Mouse (Mus musculus): ENCODE measurements around the gene Gm10134. TPM values are rescaled to one million over a fixed set of nuclear protein-coding genes. Genes with fewer than 3 reads are reported as not detected.
"Not testable (repeated sequence)": the region's sequence is repeated elsewhere in the genome, so short reads cannot be mapped to it uniquely, and the experiment has no call there.

The Gm10134 gene
- 1 to 10 TPM; 1.0 to 1.8 TPM for total RNA-seq (2021)
- long read RNA-seq, result 0 reads

DNA sequence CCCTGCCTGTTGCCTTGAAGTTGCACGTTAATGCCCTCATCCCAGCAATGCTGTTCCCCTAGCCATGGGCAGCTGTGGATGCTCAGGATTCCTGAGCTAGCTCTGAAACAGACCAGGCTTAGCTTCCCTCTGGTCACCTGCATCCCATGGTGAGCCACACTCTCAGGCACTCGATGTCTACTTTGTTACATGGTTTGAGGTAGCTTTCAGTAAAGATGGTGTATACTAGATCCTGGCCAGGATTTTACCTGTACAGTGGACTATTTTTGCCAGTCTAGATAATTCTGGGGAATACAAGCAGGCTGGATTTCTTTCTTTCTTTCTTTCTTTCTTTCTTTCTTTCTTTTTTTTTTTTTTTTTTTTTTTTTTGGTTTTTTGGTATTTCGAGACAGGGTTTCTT lies at the start of gene Gm10134:
Gene Gm10134, plus strand, starts transcription at position 301 of the 400 bp plus-strand sequence.
- no peak for DNase-seq (ENCODE audit: low spot score in 2 of 2)

DNA sequence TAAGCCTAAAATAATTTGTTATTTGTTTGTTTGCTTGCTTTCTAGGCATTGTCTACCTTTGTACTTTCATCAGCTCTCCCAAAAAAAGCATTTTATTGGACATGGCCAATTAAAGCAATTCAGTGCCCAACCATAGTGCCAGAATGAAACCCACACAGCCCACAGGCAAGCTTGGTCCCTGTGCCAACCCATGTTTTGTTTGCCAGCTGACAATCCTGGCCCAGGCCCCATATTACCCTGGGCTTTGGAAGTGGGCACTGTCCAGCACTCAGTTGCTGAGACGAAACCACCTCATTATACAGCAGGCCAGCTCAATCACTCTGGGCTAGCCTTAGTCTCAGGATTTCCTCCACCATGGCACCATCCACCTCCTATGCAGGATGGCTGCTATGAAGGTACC lies 49.3 kb upstream of the Gm10134 start:
- DNase-seq (ENCODE audit: low spot score in 2 of 2), result no peak

DNA sequence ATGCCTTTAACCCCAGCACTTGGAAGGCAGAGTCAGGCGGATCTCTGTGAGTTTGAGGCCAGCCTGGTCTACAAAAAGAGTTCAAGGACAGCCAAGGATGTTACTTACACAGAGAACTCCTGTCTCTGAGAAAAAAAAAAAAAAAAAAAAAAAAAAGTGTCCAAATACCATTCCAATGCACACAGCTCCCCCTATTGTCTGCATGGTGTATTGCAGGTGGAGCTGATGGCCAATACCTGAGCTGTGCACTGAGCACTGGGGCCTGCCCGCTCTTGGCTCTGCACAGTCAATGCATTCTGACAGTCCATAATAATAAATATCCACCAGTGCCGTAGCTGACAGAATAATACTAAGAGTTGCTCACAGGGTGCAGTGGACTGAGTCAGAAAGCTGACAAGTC lies 42.0 kb upstream of the Gm10134 start:
- DNase-seq (ENCODE audit: low spot score in 2 of 2), result peak; percentile 43 to 83

DNA sequence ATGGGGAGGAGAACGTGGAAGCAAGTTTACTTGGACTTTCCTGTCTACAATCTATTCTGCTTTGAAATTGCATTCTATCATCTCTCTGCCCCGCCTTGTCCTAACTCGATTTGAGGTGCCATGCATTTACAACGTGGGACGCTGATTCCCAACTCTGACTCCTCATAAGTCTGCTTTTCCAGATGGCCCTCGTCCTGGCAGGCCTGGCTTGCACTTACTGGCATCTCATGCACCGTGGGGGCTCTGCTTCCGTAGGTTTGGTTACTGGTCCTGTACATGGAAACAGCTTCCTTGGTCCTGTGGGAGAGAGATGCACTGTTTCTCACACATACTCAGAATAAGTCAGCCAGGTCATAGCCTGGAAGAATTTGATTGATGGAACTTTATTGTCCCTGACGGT lies 41.0 kb upstream of the Gm10134 start:
- no peak for DNase-seq (ENCODE audit: low spot score in 2 of 2)

DNA sequence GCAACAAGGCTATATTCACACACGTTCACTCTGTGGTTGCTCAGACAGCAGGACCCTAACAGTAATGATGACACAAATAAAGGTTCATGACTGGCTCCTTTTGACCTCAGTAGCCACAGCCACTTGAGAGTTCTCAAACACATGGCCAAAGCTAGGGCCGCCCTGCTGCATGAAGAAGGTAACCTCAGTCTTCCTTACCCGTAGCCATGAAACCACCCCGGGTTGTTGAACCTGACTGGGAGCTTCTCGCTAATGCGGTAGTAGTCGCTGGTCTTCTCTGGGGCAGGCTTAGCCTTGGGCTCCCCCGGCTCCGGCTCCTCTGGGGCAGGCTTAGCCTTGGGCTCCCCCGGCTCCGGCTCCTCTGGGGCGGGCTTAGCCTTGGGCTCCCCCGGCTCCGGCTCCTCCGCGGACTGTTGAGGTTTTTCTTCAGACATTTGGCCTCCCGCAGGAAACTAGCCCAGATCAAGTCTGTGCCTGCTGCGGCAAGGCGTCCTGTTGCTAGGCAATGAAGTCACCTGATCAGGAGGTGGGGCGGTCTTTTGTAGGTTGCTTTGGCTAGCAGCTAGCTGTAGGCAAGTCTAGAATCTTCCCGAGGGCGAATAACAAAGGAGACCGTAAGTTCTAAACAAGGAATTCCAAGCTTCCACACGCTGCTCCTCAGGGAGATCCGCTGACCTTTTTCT lies 39.9 kb upstream of the Gm10134 start, which contains the start of gene 1700007K13Rik:
Gene 1700007K13Rik, minus strand, starts transcription at position 497 of the 683 bp plus-strand sequence.
- DNase-seq (ENCODE audit: low spot score in 2 of 2), result peak; percentile 51 to 73

DNA sequence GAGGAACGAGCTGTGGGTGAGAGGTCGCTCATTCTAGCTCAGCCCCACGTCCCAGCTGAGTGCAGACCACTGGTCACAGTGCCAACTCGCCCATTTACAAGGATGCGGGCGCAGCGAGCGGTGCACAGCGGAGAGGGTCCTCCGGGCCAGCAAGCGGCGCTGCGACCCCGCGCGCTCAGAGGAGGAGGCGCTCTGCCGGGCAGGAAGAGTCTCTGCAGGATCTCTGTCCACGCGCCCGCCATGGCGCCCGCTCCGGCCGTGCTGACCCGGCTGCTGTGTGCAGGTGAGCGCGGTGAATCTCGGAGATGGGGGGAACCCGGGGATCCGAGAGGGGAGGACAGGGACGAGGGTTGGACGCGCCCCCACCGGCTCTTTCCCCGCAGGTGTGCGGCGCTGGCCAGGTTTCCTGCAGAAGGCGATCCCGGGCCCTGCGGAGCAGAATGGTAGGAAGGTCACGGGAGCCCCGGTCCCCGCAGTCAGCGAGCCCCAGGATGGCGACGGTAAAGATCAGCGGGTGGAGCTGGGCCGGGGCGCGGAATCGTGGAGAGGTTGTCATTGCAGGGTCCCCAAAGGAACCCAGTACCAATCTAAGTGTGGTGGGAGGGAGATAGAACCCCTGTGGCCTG lies 37.9 kb upstream of the Gm10134 start, which contains the start of gene Mrps2:
Gene Mrps2, plus strand, starts transcription at position 207 of the 626 bp plus-strand sequence.
- peak; percentile 78 to 84 for DNase-seq (ENCODE audit: low spot score in 2 of 2)

DNA sequence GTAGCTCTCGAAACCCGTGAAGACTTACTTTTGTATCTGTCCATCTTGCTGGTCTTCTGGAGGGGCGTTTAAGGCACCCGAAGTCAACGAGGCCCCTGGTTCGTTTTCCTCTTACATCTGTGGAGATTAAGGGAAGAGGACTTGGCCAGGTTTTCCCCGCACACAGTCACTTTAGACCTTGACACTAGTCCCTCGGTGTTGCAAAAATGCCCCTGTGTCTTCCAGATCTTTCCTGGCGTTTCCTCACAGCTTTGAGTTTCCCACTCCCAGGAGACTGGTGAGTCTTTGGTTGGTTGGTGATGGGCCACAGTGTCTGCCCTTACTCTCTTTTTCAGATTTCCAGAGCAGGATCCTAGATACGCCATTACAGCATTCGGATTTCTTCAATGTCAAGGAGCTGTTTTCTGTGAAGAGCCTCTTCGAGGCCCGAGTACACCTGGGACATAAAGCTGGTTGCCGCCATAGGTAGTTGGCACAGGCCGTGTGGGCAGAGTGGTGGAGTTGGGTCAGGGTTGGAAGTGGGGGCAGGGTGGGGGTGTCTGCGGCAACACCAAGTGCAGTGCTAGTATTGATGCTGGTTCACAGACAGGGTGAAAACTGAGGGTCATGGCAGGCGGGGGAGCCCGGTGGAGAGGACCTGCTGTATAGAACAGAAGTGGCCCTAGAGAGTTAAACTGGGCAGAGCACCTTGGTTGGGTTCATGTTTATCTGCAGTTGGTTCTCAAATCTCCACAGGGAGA lies 37.2 kb upstream of the Gm10134 start:
- no peak for DNase-seq (ENCODE audit: low spot score in 2 of 2)

DNA sequence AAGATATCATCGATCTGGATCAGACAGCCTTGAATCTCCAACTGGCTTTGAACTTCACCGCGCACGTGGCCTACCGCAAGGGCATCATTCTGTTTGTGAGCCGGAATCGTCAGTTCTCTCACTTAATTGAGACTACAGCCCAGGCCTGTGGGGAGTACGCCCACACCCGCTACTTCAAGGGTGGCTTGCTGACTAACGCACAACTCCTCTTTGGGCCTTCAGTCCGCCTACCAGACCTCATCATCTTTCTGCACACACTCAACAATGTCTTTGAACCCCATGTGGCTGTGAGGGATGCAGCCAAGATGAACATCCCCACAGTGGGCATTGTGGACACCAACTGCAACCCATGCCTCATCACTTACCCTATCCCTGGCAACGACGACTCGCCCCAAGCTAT lies 36.4 kb upstream of the Gm10134 start:
- DNase-seq (ENCODE audit: low spot score in 2 of 2), result no peak

DNA sequence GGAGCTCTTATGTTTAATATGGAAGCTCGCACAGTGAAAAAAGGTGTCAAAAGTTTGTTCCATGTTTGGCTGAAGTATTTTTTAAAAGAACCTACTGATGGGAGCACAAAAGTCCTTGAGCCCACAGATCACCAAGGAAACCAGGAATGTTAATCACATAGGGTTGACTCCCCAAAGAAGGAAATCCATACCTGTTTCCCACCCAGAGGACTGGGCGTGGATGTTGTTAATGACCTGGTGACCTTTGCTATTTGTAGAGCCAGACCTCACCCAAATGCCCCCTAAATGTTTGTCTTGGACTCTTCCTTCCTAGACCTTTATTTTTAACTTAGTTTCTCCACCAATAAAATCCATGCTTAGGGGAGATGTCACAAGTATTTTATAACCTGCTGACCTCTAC lies 35.3 kb upstream of the Gm10134 start:
- DNase-seq (ENCODE audit: low spot score in 2 of 2), result no peak

DNA sequence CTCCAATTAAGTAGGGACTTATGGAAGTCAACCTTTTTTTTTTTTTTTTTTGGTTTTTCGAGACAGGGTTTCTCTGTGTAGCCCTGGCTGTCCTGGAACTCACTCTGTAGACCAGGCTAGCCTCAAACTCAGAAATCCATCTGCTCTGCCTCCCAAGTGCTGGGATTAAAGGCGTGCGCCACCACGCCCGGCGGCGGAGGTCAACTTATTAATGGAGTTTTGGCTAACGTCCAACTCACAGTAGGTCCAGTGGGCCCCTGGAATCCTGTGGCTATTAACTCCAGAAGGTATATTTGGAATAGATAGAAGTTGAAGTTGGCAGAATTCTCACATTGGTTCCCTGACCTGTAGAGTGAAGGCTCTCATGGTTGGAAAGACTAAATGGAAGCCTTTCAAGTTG lies 33.9 kb upstream of the Gm10134 start:
- not testable (repeated sequence) for DNase-seq (ENCODE audit: low spot score in 2 of 2)

DNA sequence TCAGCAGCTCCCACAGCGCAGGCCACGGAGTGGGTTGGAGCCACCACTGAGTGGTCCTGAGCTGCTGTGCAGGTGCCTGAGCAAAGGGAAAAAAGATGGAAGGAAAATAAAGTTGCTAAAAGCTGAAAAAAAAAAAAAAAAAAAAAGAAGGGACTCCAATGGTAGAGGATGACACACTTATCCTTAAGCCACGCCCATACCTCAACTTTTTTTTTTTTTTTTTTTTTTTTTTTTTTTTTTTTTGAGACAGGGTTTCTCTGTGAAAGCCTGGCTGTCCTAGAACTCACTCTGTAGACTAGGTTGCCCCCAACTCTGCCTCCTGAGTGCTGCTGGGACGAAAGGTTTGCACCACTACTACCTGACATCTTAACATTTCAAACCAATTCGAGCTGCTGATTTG lies 27.9 kb upstream of the Gm10134 start:
- not testable (repeated sequence) for DNase-seq (ENCODE audit: low spot score in 2 of 2)

DNA sequence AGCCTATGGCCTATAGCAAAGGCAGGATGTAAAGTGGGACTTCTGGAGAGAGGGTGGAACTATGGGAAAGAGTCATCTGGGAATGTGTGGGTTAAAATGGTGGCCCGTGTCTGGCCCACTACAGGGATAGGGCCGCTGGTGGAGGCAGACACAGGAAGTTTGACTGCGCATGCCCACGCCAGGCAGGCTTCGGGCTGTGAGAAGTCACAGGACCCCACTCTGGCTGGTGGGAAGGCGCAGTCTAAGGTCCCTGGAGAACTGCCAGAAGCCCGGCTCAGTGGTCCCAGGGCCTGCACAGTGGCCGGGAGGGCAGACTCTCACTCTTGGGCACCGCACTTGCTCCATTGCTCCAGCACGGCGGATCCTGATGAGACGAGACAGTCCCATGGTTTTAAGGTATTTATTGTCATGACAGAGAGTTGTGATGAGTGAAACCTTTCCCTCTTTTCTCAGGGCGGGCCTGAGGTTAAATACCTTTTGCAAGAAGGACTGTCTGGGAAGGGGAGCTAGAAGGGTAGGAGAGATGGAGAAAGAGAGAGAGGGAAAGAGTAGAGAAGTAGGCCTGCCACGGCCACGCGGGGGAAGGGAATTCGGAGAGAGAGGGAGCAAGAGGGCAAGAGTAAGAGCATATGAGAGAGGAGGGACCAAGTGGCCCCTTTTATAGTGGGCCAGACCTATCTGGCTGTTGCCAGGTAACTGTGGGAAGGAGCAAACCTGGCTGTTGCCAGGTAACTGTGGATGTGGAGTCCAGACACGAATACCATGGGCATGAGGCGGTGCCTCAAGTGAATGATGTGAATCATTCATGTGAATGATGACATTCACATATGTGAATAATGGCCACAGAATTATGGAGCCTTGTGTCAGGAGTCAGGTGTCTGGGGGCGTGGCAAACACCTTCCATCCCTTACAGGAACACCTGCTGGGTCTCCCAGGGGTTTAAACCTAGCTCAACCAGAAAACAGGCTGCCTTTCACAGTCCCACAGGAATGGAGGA lies 26.4 kb upstream of the Gm10134 start:
- no peak for DNase-seq (ENCODE audit: low spot score in 2 of 2)

DNA sequence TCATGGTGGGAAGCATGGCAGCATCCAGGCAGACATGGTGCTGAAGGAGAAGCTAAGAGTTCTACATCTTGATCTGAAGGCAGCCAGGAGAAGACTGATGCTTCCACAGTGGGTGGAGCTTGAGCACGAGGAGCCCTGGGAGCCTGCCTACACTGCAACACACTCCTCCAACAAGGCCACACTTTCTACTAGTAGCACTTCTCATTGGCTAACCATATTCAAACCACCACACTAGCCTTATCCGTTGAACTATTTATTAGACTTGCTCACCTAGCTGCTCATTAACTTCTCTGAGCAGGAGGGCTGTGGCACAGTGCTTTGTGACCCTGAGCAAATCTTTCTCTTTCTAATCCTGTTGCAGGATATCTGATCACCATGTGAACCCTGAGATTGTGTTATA lies 22.0 kb upstream of the Gm10134 start:
- no peak for DNase-seq (ENCODE audit: low spot score in 2 of 2)

DNA sequence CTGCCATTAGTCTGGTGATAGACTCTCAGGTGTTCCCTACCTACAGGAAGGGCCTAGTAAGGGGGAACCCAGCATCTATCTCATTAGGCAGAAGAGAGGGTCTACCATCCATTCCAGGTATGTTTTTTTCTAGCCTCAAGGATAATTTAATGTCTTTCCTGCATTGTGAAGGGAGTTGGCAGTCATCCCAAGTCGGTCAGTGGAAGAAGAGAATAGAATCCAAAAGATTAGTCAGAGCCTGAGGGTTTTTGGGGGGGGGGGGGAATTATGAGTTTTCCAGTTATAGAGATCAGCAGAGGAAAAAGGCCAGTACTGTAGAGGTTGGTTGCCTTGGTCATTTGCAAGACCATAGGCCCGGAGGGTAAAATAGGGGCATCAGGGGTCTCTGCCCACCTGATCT lies 11.4 kb upstream of the Gm10134 start:
- DNase-seq (ENCODE audit: low spot score in 2 of 2), result no peak

DNA sequence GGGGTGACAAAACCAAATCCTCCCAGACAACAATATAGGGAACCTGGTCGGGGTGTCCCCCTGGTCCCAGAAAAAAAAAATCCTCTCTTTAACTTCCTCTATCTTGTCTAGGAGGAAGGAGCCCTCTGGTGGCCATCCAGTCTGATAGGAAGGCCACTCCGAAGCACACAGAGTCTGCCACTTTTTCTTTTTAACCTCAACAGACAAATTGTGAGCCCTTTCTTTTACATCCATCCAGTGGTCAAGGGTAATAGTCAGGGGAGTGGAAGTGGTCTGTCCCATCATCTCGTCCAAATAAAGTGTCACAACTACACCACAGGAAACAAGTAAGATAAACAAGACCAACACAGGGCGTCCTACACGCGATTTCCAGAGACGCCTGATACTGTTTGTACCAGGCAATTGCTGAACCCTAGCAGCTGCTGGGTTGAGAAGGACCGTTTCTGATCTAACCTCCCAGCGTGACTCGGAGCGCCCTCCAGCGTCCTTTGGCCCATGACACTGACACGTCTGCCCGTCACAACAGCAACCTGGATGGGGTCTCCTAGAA lies 10.6 kb upstream of the Gm10134 start:
- DNase-seq (ENCODE audit: low spot score in 2 of 2), result peak in 1 of 2 experiments; percentile 30

DNA sequence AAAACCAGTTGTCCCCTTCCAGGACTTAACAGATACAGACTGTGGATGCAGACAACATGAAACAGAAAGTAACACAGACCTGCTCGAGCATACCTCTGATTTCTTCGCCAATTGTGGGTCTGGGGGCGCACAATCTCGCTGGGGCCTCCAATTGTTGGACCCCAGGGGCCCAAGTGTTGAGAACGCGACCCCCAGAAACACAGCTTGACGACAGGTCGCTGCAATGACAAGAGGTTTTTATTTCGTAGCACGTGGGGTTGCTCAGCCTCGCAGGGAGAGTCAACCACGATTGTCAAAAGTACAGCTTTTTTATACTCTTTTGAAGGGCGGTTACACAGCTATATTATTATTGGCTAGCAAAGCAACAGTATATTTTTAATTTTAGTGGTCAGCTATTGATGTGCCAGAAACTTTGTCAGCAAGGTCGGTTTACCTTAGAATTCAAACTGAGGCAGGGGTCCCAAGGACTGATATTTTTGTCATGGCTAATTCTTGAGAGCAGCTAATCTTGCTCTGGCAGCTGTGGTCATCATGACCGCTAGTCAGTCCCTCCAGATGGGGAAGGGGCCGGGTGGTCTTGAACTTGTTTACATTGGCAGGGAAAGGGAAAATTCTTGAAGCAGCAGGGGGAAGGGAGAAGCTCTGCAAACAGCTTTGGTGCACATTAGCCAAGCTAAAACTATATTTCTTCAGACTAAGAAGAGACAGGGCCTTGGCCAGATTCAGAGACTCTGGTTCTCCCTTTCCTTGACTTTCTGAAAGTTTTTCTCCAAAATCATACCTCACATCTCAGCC lies 9.9 kb upstream of the Gm10134 start:
- DNase-seq (ENCODE audit: low spot score in 2 of 2), result no peak

DNA sequence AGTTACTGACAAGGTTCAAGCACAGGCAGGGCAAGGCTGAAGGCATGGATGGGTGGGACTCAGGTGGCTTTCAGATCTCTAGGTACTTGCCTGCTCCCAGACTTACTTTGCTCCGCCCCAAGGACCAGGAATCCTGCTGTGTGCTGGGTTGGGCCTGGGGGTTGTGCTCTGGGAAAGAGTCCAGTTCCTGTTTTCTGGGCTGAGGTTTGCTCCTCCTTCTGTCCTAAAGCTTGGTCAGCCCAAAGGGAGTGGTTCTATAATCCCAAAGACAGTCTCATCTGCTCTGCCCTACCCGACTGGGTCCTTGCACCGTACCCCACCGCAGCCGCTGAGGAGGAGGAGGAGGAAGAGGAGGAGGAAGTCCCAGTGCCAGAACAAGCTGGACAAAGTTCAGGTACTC lies 9.2 kb upstream of the Gm10134 start, which contains the start of gene Gbgt1:
Gene Gbgt1, plus strand, starts transcription at position 221 of the 400 bp plus-strand sequence.
- DNase-seq (ENCODE audit: low spot score in 2 of 2), result no peak

DNA sequence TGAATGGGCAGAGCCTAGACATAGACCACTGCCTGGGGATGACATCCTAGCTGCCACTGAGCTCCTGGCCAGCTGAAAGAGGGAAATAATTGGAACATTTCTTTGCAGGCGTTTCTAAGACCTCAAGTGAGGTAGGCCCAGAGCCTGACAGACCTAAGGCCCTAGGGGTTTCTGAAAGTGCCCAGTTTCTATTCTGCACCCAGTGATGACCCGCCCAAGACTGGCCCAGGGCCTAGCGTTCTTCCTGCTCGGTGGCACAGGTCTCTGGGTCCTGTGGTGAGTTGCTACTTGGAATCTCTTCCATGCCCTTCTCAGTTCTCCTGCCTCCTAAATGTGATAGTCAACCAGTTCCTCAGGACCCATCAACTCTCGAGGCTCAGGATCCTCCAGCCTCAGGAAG lies 8.3 kb upstream of the Gm10134 start:
- no peak for DNase-seq (ENCODE audit: low spot score in 2 of 2)

DNA sequence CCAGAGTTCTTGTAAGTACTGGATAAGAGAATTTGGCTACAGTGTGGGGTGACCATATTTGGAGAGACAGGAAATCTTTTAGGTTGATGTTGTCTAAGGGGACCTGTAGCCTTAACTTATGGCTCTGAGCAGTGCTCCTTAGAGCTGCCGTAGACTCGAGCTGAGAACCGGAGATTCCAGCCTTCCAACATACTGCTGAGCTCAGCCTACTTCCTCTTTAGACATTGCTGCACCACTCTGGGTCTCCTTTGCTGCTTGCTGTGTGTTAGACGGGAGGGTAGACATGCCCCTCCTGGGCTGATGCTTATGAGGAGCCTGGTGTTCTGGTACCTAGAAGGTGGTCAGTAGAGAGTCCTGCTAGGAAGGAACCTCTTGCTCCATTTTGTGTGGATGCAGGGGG lies 7.5 kb upstream of the Gm10134 start:
- DNase-seq (ENCODE audit: low spot score in 2 of 2), result no peak

DNA sequence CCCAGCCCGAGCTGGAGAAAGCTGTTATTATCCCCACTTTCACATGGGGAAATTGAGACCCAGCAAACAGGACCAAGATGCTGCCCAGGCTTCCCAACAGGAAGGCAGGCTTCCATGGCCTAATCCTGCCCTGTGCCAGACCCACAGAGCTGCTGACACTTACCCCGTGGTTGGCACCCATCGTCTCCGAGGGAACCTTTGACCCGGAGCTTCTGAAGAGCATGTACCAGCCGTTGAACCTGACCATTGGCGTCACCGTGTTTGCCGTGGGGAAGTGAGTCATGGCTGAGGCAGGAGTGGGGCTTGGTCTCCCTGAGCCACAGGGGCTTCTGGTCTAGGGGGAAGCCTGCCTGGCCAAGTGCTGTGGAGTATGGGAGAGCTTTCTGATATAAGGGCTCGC lies 2.9 kb upstream of the Gm10134 start:
- DNase-seq (ENCODE audit: low spot score in 2 of 2), result no peak

Data from layer of hippocampus, adult 18-20 months (tissue).